Mouse (Mus musculus) myocyte (in vitro differentiated cells): Measurements from ENCODE around the gene Dgki.

Experiments used
- CEBPB ChIP-seq: IDR thresholded peaks from 2 replicates; pipeline ENCODE4 v1.6.1; 2011; ENCODE audit warnings: mild to moderate bottlenecking, moderate library complexity; ENCODE audit not compliant: poor library complexity, insufficient read depth, severe bottlenecking
- E2F4 ChIP-seq: IDR thresholded peaks from one replicate; pipeline ENCODE4 v1.6.1; 2011; ENCODE audit warnings: mild to moderate bottlenecking, control low read depth, moderate library complexity; ENCODE audit not compliant: insufficient read depth
- MAX ChIP-seq: IDR thresholded peaks from one replicate; pipeline ENCODE4 v1.6.1; 2011; ENCODE audit warnings: low read depth, mild to moderate bottlenecking, control low read depth
- MYOG ChIP-seq, 3 experiments: IDR thresholded peaks; one replicate each; pipeline ENCODE4 v1.6.1; 2011; ENCODE audit warnings: control low read depth in 2 of 3, low read depth in 2 of 3, mild to moderate bottlenecking in 2 of 3; ENCODE audit not compliant: insufficient read length in 2 of 3, control insufficient read depth in 1 of 3, insufficient read depth in 1 of 3
- POLR2A ChIP-seq: IDR thresholded peaks from one replicate; pipeline ENCODE4 v1.6.1; 2011; ENCODE audit warnings: low read depth, mild to moderate bottlenecking, control low read depth, moderate library complexity; ENCODE audit not compliant: insufficient read length
- TCF12 ChIP-seq: IDR thresholded peaks from one replicate; pipeline ENCODE4 v1.6.1; 2011; ENCODE audit warnings: mild to moderate bottlenecking, control low read depth; ENCODE audit not compliant: poor library complexity, insufficient read depth, severe bottlenecking
- TCF3 ChIP-seq: IDR thresholded peaks from one replicate; pipeline ENCODE4 v1.6.1; 2011; ENCODE audit warnings: low read depth, control low read depth; ENCODE audit not compliant: insufficient read length
- USF1 ChIP-seq: IDR thresholded peaks from one replicate; pipeline ENCODE4 v1.6.1; 2011; ENCODE audit warnings: low read depth, mild to moderate bottlenecking, control low read depth, moderate library complexity

- TF ChIP-seq TCF12 (no peak), POLR2A (no peak), E2F4 (no peak), TCF3 (no peak), MAX (no peak), USF1 (no peak), MYOG (IDR thresholded peaks at IDR 0.05; ENCODE audit: control insufficient read depth in 1 of 3, insufficient read depth in 1 of 3, insufficient read length in 2 of 3, low read depth in 2 of 3) (no peak), CEBPB (no peak)
Observed at GRCm38 (mm10) chr6:36843031-36843488, 456.9 kb downstream of the Dgki start.
